In the genomic region with DNA sequence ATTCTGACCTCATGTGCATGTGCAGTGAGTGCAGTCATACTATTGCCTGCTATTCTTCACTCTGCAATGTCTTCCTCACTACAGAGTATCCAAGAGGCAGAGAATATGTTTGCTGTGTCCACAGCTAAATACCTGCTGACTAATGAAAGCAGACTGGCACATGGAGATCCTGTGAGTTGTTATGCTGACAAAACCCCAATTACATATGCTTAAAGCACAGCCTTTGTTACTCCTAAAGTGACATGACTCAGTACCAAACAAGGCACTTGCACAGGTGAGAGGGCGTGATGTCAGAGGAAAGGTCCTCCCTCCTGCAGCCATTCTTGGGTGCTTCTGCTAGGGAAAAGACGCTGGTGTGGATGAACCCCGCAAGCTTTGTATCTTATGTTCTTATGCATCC, we compare ENCODE assay signal across 23 mouse cellular contexts. TPM values are rescaled to one million over a fixed set of nuclear protein-coding genes. Genes with fewer than 3 reads are reported as not detected.
DNase-seq lines count a peak whose midpoint lies in the region; ATAC-seq and TF ChIP-seq lines count a peak whose summit lies in the region.
"Had no signal": no experiment of that assay in that cellular context is flagged by ENCODE, and none has a peak within 500 bp of the region (broad histone marks: within the 10 kb centered on the region; RNA-seq: fewer than 3 reads in every experiment).

No protein-coding gene starts in this region.

- H3K4me2 ChIP-seq in heart, embryonic 13.5 days, result no peak overlapping the region
- no peak overlapping the region for H3K4me2 ChIP-seq in stomach, postnatal 0 days (replicated peaks; ENCODE audit: low read depth)
- H3K4me2 ChIP-seq: embryonic facial prominence, embryonic 13.5 days; embryonic facial prominence, embryonic 15.5 days; forebrain, embryonic 13.5 days; forebrain, embryonic 15.5 days had no signal

- TF ChIP-seq POLR2A in ES-Bruce4 (IDR thresholded peaks at IDR 0.05; ENCODE audit: insufficient read depth, low read length), result no peak

- 82% methylated on average over 3 of the region's 3 CpGs for WGBS in heart, embryonic 13.5 days
- 62% methylated on average over 3 of the region's 3 CpGs for WGBS in stomach, postnatal 0 days

- no peak for ATAC-seq in heart, embryonic 13.5 days (ENCODE audit: extremely low read depth, insufficient number of reproducible peaks, low FRiP score, low TSS enrichment)
- ATAC-seq in stomach, postnatal 0 days (ENCODE audit: low FRiP score, low TSS enrichment), result peak; percentile 85
- ATAC-seq: activated CD4-positive, CD25-positive, alpha-beta regulatory T cell, adult 4 months; forebrain, embryonic 13.5 days; forebrain, embryonic 15.5 days; Patski had no signal

- peaks cover 30% of the 10 kb centered on the region for H3K36me3 ChIP-seq in heart, embryonic 13.5 days
- H3K36me3 ChIP-seq in ES-Bruce4 (ENCODE audit: control insufficient read depth, insufficient read depth, low read length, poor library complexity, severe bottlenecking), result peaks cover 34% of the 10 kb centered on the region
- 0 out of 2 replicates have a peak, but pooled peaks cover 2% of the 10 kb centered on the region for H3K36me3 ChIP-seq in stomach, postnatal 0 days (ENCODE audit: control insufficient read depth, insufficient read depth, low read length)
- H3K36me3 ChIP-seq: forebrain, embryonic 15.5 days had no signal

- TF ChIP-seq EP300 in ES-Bruce4 (IDR thresholded peaks at IDR 0.05; ENCODE audit: insufficient read depth, low read depth, low read length), result no peak
- no peak for TF ChIP-seq EP300 in stomach, postnatal 0 days (optimal IDR thresholded peaks at IDR 0.05)

- no peaks in the 10 kb centered on the region for H3K27me3 ChIP-seq in heart, embryonic 13.5 days (replicated peaks)
- H3K27me3 ChIP-seq in ES-Bruce4 (ENCODE audit: control insufficient read depth, insufficient read depth, low read length, poor library complexity, severe bottlenecking), result no peaks in the 10 kb centered on the region
- H3K27me3 ChIP-seq in stomach, postnatal 0 days (ENCODE audit: control insufficient read depth, insufficient read depth, low read length), result no peaks in the 10 kb centered on the region
- H3K27me3 ChIP-seq: embryonic facial prominence, embryonic 13.5 days; embryonic facial prominence, embryonic 15.5 days; forebrain, embryonic 13.5 days; forebrain, embryonic 15.5 days; Patski had no signal

- no peak overlapping the region for H3K27ac ChIP-seq in heart, embryonic 13.5 days (replicated peaks)
- 0 out of 2 replicates have a peak overlapping the region, but pooled peaks have one; percentile 22 for H3K27ac ChIP-seq in ES-Bruce4 (ENCODE audit: insufficient read depth, low read length)
- H3K27ac ChIP-seq in stomach, postnatal 0 days (replicated peaks), result no peak overlapping the region
- H3K27ac ChIP-seq: embryonic facial prominence, embryonic 13.5 days; embryonic facial prominence, embryonic 15.5 days; forebrain, embryonic 10.5 days; forebrain, embryonic 13.5 days; forebrain, embryonic 15.5 days had no signal

- H3K4me1 ChIP-seq in heart, embryonic 13.5 days, result peaks cover 76% of the 10 kb centered on the region
- H3K4me1 ChIP-seq in ES-Bruce4 (ENCODE audit: control insufficient read depth, insufficient read depth, low read length), result peaks cover 4% of the 10 kb centered on the region
- H3K4me1 ChIP-seq in stomach, postnatal 0 days (replicated peaks; ENCODE audit: control insufficient read depth, insufficient read depth), result peaks cover 3% of the 10 kb centered on the region

- no peak for DNase-seq in heart, adult 8-10 months (ENCODE audit: low spot score)
- DNase-seq in stomach, postnatal 0 days (ENCODE audit: low spot score), result no peak
- DNase-seq in ovary, adult 18-20 months (ENCODE audit: low spot score), result no peak
- DNase-seq: adrenal gland, adult 8-10 months; adrenal gland, postnatal 25 days; cerebellum, adult 11 months; cerebellum, adult 18-20 months; cerebellum, adult 8-10 months; cerebellum, adult 9-11 months; cerebellum, postnatal 14 days; cerebellum, postnatal 36 days; embryo, embryonic 11 days had no signal

- no peak overlapping the region for H3K4me3 ChIP-seq in heart, embryonic 13.5 days
- no peak overlapping the region for H3K4me3 ChIP-seq in ES-Bruce4 (ENCODE audit: low read depth, low read length)
- no peak overlapping the region for H3K4me3 ChIP-seq in stomach, postnatal 0 days (ENCODE audit: low read depth, low read length)
- H3K4me3 ChIP-seq: embryonic facial prominence, embryonic 13.5 days; embryonic facial prominence, embryonic 15.5 days; erythroblast, embryonic 14.5 days; forebrain, embryonic 10.5 days; forebrain, embryonic 13.5 days; forebrain, embryonic 15.5 days had no signal

- no peak for TF ChIP-seq CTCF in ES-Bruce4 (IDR thresholded peaks at IDR 0.05; ENCODE audit: low read depth, low read length)
- no peak for TF ChIP-seq CTCF in stomach, postnatal 0 days (IDR thresholded peaks at IDR 0.05; ENCODE audit: low read depth)

- H3K9me3 ChIP-seq in heart, embryonic 13.5 days, result no peaks in the 10 kb centered on the region
- no peaks in the 10 kb centered on the region for H3K9me3 ChIP-seq in ES-Bruce4 (replicated peaks; ENCODE audit: control insufficient read depth, insufficient read depth, low read length, poor library complexity, severe bottlenecking)
- no peaks in the 10 kb centered on the region for H3K9me3 ChIP-seq in stomach, postnatal 0 days (ENCODE audit: control insufficient read depth, low read length)
- H3K9me3 ChIP-seq: embryonic facial prominence, embryonic 13.5 days; embryonic facial prominence, embryonic 15.5 days; forebrain, embryonic 10.5 days; forebrain, embryonic 13.5 days; forebrain, embryonic 15.5 days; G1E had no signal

- H3K9ac ChIP-seq in heart, embryonic 13.5 days, result 0 out of 2 replicates have a peak overlapping the region, but pooled peaks have one; percentile 40
- no peak overlapping the region for H3K9ac ChIP-seq in ES-Bruce4 (ENCODE audit: low read depth, poor library complexity, severe bottlenecking)
- H3K9ac ChIP-seq in stomach, postnatal 0 days (ENCODE audit: low read length), result no peak overlapping the region
- H3K9ac ChIP-seq: embryonic facial prominence, embryonic 13.5 days; embryonic facial prominence, embryonic 15.5 days; forebrain, embryonic 15.5 days had no signal

RNA-seq across cellular contexts. Expression of gene Arid1a, which starts 21.3 kb away (rescaled TPM):
- polyA plus RNA-seq in heart, embryonic 13.5 days (2015; fragmentation: Nextera tagmentation; extraction: Ambion mirVana), result 21.1 and 21.2 TPM in 2 replicates
- total RNA-seq in heart, adult 8-10 months (2022), result 10 to 100 TPM; 35.4 to 40.0 (median 37.0) TPM
- polyA plus RNA-seq in ES-Bruce4 (2011; ENCODE audit: insufficient read depth, insufficient read length, low read depth, missing spikeins), result 119 and 123 TPM in 2 replicates
- 8.7 and 9.7 TPM in 2 replicates for polyA plus RNA-seq in stomach, postnatal 0 days (2015; fragmentation: Nextera tagmentation; extraction: Ambion mirVana)
